Comparison of ENCODE assay signal across 11 mouse cellular contexts in genomic region chr6:118742701-118743100, GRCm38 (mm10).
A peak's percentile ranks its signal among the peaks of the same experiment; 100 is the strongest.
DNase-seq lines count a peak whose midpoint lies in the region.
"Had no signal": no experiment of that assay in that cellular context is flagged by ENCODE, and none has a peak within 500 bp of the region (broad histone marks: within the 10 kb centered on the region; RNA-seq: fewer than 3 reads in every experiment).

No protein-coding gene starts in this region.

- DNase-seq in adrenal gland, adult 2 months: peak; percentile 55
- DNase-seq in adrenal gland, adult 18-20 months (ENCODE audit: low spot score in 2 of 2): no peak
- DNase-seq in adrenal gland, postnatal 14 days: peak; percentile 44
- no peak for DNase-seq in adrenal gland, postnatal 4 days (ENCODE audit: low spot score in 2 of 2)
- DNase-seq in left cerebral cortex, postnatal 14 days (ENCODE audit: low spot score in 2 of 2): no peak
- DNase-seq: cerebellum, adult 11-12 months; cerebellum, adult 2 months; cerebellum, adult 9-10 months; cerebellum, postnatal 10 days; cerebellum, postnatal 25 days; forebrain, postnatal 0 days had no signal

- intact Hi-C loops in left cerebral cortex, postnatal 14 days (cut with DNase I): no loop called here

Comparison
In these comparisons a context has a peak if more than half of its experiments do, and no peak if none do; other contexts are left out.
1. DNase-seq: peak in adrenal gland, adult 2 months (single experiment) and adrenal gland, postnatal 14 days (single experiment); none in adrenal gland, adult 18-20 months (0 of 2), adrenal gland, postnatal 4 days (0 of 2) and left cerebral cortex, postnatal 14 days (0 of 2).